Mouse (Mus musculus) heart, adult 10 weeks (tissue): ENCODE measurements around the gene Grb7. TPM values are rescaled to one million over a fixed set of nuclear protein-coding genes. Genes with fewer than 3 reads are reported as not detected.

Experiments
- polyA plus RNA-seq: library from polyadenylated mRNA; stranded (reverse); fragments of 350-450 nt; fragmentation: Illumina TruSeq; extraction: RNeasy Lipid Tissue Mini Kit (QIAGEN cat#74804); gene quantifications from one replicate; pipeline ENCODE4 v1.2.3, GENCODE M21; 2014; ENCODE audit warnings: low read depth, low replicate concordance

The Grb7 gene
- polyA plus RNA-seq: not detected

GRCm38 (mm10) chr11:98446213-98446561 lies at the start of gene Grb7:
Gene Grb7, plus strand, starts transcription at chr11:98446394.

GRCm38 (mm10) chr11:98400161-98400726 lies 46.0 kb upstream of the Grb7 start, which contains the start of gene Pgap3:
Gene Pgap3, minus strand, starts transcription at chr11:98400490.

DNA sequence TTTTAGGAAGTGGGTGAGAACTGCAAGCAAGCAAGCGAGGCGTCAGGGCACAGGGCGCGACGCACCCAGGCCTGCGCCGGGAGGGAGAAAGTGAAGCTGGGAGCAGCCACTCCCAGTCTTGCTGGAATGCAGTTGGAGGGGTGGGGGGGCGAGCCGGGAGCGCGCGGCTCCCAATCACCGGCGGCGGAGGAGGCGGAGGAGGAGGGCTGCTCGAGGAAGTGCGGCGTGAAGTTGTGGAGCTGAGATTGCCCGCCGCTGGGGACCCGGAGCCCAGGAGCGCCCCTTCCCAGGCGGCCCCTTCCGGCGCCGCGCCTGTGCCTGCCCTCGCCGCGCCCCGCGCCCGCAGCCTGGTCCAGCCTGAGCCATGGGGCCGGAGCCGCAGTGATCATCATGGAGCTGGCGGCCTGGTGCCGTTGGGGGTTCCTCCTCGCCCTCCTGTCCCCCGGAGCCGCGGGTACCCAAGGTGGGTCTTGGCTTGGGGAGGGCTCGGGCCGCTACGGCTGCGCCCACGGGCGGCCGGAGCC lies 33.9 kb upstream of the Grb7 start, which contains the start of gene Erbb2:
Gene Erbb2 (plus strand): TSS at position 198 of the 524 bp plus-strand sequence.

DNA sequence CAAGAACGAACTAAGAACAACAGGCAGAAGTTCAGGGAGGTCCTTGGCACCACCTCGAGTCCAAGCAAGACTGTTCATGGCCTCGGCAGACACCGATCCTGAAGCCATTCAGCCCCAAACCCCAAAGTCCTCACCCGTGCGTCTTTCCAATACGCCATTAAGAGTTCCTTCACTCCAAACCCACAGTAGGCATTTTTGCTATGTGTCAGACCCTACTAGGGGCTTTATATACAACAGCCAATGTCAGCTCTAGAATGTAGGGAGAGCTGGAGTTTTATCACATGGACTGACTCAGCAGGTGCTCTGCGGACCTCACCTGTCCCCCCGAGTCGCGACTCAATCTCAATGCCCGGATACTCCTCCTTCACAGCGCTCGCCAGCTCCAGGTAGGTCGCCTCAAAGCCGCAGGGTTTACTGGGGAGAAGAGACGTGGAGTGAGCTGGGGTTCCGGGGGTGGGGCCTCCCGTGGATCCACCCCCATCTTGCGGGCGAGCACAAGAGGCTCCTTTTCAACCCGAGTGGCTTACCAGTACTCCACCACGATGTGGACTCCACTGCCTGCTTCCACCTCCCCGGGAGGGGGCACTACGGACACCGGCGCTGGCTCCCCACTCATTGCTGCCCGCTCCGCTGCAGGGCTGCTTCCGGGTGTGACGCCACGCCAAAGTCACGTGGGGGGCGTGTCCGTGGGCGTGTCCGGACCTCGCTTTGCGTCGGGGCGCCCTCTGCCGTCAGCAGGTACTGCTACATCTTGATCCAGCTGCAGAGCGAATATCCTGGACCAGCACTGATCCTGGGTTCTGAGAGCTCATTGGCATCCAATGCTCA lies 7.6 kb upstream of the Grb7 start, which contains the start of gene Mien1:
Gene Mien1 (minus strand): TSS at position 661 of the 828 bp plus-strand sequence.

Other genes with a start within 250 kb of the Grb7 start
- 11.7 TPM for gene Cdk12, start 243.3 kb upstream of the Grb7 start, polyA plus RNA-seq
- gene Neurod2, start 116.7 kb upstream of the Grb7 start, polyA plus RNA-seq: not detected
- 10.0 TPM for gene Ppp1r1b, start 98.0 kb upstream of the Grb7 start, polyA plus RNA-seq
- gene Stard3, start 88.0 kb upstream of the Grb7 start, polyA plus RNA-seq: 28.4 TPM
- gene Tcap, start 62.6 kb upstream of the Grb7 start, polyA plus RNA-seq: 1,455 TPM
- gene Pnmt, start 59.9 kb upstream of the Grb7 start, polyA plus RNA-seq: 1.9 TPM
- gene Pgap3, start 45.9 kb upstream of the Grb7 start, polyA plus RNA-seq: 10.7 TPM
- 5.2 TPM for gene Erbb2, start 33.9 kb upstream of the Grb7 start, polyA plus RNA-seq
- 87.1 TPM for gene Mien1, start 7.4 kb upstream of the Grb7 start, polyA plus RNA-seq
- gene Ikzf3, start 99.6 kb downstream of the Grb7 start, polyA plus RNA-seq: 0.24 TPM
- gene Zpbp2, start 104.7 kb downstream of the Grb7 start, polyA plus RNA-seq: not detected
- gene Ormdl3, start 141.0 kb downstream of the Grb7 start, polyA plus RNA-seq: 55.4 TPM
- gene Lrrc3c, start 151.9 kb downstream of the Grb7 start, polyA plus RNA-seq: not detected
- not detected for gene Gm12355, start 179.3 kb downstream of the Grb7 start, polyA plus RNA-seq
- not detected for gene Gsdma3, start 180.0 kb downstream of the Grb7 start, polyA plus RNA-seq
- not detected for gene Gsdma2, start 200.4 kb downstream of the Grb7 start, polyA plus RNA-seq
- not detected for gene Gsdma, start 218.0 kb downstream of the Grb7 start, polyA plus RNA-seq
- gene Psmd3, start 236.2 kb downstream of the Grb7 start, polyA plus RNA-seq: 106 TPM